Mouse (Mus musculus) midbrain, postnatal 0 days (tissue): ENCODE data around the gene Nacad. TPM values are rescaled to one million over a fixed set of nuclear protein-coding genes. Genes with fewer than 3 reads are reported as not detected.
"Not testable (repeated sequence)": the region's sequence is repeated elsewhere in the genome, so short reads cannot be mapped to it uniquely, and the experiment has no call there.

Experiments used
- ATAC-seq: fragments of 200-750 bp; cut with Nextera tagmentation; 2 replicates; pipeline ENCODE4 v1.8.0; 2017; ENCODE audit warnings: moderate number of reproducible peaks, mild to moderate bottlenecking, moderate TSS enrichment, moderate library complexity; ENCODE audit not compliant: low FRiP score
- DNase-seq: peaks from one replicate; pipeline ENCODE4 v3.0.0-alpha.2; 2015; ENCODE audit warnings: low spot score
- H3K27ac ChIP-seq: fragments of 300-500 bp; sonication (generic); 2 replicates; pipeline ENCODE4 v1.5.1; 2014; ENCODE audit warnings: low read depth, mild to moderate bottlenecking, low read length, mixed read lengths
- H3K27me3 ChIP-seq: fragments of 300-500 bp; sonication (generic); 2 replicates; pipeline ENCODE4 v1.6.1; 2014; ENCODE audit warnings: low read length, control low read depth, mixed read lengths; ENCODE audit not compliant: insufficient read depth
- H3K36me3 ChIP-seq: fragments of 300-500 bp; sonication (generic); 2 replicates; pipeline ENCODE4 v1.6.1; 2014; ENCODE audit warnings: low read length, control low read depth, mixed read lengths; ENCODE audit not compliant: insufficient read depth
- H3K4me1 ChIP-seq: fragments of 300-500 bp; sonication (generic); 2 replicates; pipeline ENCODE4 v1.6.1; 2014; ENCODE audit warnings: mild to moderate bottlenecking, control low read depth, antibody characterized with exemption, low read length, mixed read lengths; ENCODE audit not compliant: insufficient read depth
- H3K4me2 ChIP-seq: fragments of 300-500 bp; sonication (generic); 2 replicates; pipeline ENCODE4 v1.6.1; 2014; ENCODE audit warnings: low read depth, mild to moderate bottlenecking, low read length, mixed read lengths; ENCODE audit not compliant: poor library complexity, severe bottlenecking
- H3K4me3 ChIP-seq: fragments of 300-500 bp; sonication (generic); 2 replicates; pipeline ENCODE4 v1.5.1; 2014; ENCODE audit warnings: low read depth, mild to moderate bottlenecking, low read length, moderate library complexity
- H3K9ac ChIP-seq: fragments of 300-500 bp; sonication (generic); replicated peaks from 2 replicates; pipeline ENCODE4 v1.6.1; 2014; ENCODE audit warnings: mild to moderate bottlenecking, low read length, moderate library complexity, mixed read lengths; ENCODE audit not compliant: poor library complexity, severe bottlenecking
- H3K9me3 ChIP-seq: fragments of 300-500 bp; sonication (generic); 2 replicates; pipeline ENCODE4 v1.6.1; 2016; ENCODE audit warnings: low read length, control low read depth
- CTCF ChIP-seq: IDR thresholded peaks from 2 replicates; pipeline ENCODE4 v1.5.1; 2016; ENCODE audit warnings: antibody characterized with exemption, mild to moderate bottlenecking
- WGBS: fragments of 180-500 bp; shearing (Covaris S2); extraction: QIAGEN DNeasy Blood & Tissue Kit; methylation state at CpG from one replicate; pipeline ENCODE4 v1.1.7; 2014; 5-methylcytosine and 5-hydroxymethylcytosine counted together
- polyA plus RNA-seq: library from polyadenylated mRNA; unstranded; fragments of >200 nt; fragmentation: Nextera tagmentation; extraction: Ambion mirVana; gene quantifications from 2 replicates; pipeline ENCODE4 v1.2.1, GENCODE M21; 2015
- total RNA-seq: library from RNA; depleted of rRNA; stranded (reverse); fragments of >200 nt; gene quantifications from 2 replicates; pipeline ENCODE4 v1.2.3, GENCODE M21; 2014; rRNA removed

The Nacad gene
- total RNA-seq (86.9 and 92.3 TPM in 2 replicates), polyA plus RNA-seq (67.6 and 68.0 TPM in 2 replicates)

DNA sequence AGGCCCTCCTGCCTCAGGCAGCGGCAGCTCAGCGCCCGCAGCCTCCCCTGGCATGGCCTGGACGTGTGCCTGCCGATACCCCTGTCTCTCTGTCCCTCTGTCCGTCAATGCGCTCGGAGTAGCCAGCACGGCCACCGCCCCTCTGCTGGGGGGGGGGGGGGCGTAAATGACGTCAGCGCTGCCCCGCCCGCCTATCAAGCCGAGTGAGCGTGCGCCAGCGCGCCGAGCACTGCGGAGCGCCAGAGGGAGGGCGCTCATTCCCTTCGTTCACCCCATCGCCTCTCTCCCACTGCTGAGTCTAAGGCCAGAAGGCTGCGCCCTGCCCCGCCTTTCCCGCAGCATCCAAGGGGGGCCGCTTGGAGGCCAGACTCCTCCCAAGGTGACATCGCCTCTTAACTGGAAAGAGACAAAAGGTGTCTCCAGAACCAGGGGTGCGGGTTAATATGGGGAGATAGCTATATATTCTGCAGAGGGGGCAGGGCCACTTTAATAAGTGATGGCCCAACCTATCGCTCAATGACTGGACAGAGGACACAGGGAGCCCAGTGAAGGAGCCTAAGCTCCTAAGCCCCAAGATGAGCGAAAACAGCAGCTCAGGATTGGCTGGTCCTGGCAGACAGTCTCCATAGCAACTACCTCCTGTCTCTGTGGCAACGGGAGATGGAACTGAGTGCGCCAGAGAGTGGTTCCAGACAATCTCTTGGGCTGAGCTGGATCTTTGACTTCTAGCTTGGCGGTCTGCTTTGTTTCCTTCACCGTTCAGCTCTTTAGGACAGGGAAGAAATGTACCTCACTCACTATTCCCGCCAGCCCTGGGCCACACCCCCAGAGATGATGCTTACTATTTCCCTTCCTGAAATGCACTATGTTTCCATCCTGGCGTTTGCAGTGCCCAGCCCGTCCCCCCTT, at the start of gene Nacad:
Nacad (minus strand) TSS at position 563 of the 909 bp plus-strand sequence.
- DNase-seq (peak; percentile 96), ATAC-seq (peak; percentile 92)
- Histone ChIP-seq H3K9me3 (no peaks in the 10 kb centered on the region), H3K36me3 (peaks cover 20% of the 10 kb centered on the region), H3K4me1 (peaks cover 20% of the 10 kb centered on the region), H3K27ac (peak within 1 kb of the TSS; percentile 96), H3K9ac (peak within 1 kb of the TSS; percentile 92), H3K4me3 (peak within 1 kb of the TSS; percentile 66), H3K4me2 (peak within 1 kb of the TSS; percentile 87), H3K27me3 (no peaks in the 10 kb centered on the region)
- peak; percentile 49 for TF ChIP-seq CTCF
- 1% methylated on average over 26 of the region's 41 CpGs for WGBS

DNA sequence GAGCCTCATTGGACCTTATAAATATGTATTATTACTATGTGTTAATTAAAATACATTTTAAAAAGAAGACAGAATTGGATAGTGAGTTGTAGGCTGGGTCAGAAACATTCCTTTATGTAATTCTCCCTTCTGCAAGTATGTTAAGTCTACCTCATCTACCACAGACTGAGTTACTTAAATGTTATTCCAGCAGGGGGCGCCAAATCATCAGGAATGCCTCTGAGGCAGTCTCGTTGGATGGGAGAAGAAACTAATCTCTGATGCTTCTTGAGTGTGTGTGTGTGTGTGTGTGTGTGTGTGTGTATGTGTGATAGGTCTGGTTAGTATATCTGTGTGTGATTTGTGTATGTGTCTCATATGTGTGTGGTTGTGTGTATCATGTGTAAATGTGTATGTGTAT, 49.0 kb upstream of the Nacad start:
- no peaks in the 10 kb centered on the region for H3K9me3 ChIP-seq
- ATAC-seq = peak; percentile 78
- TF ChIP-seq CTCF = peak; percentile 99
- H3K36me3 ChIP-seq = no peaks in the 10 kb centered on the region
- no peak overlapping the region for H3K27ac ChIP-seq
- no peak overlapping the region for H3K9ac ChIP-seq
- H3K4me2 ChIP-seq = no peak overlapping the region
- 2% methylated on average over 2 of the region's 2 CpGs for WGBS
- H3K4me3 ChIP-seq = no peak overlapping the region
- 0 out of 2 replicates have a peak, but pooled peaks cover 2% of the 10 kb centered on the region for H3K4me1 ChIP-seq
- peak; percentile 96 for DNase-seq
- no peaks in the 10 kb centered on the region for H3K27me3 ChIP-seq

DNA sequence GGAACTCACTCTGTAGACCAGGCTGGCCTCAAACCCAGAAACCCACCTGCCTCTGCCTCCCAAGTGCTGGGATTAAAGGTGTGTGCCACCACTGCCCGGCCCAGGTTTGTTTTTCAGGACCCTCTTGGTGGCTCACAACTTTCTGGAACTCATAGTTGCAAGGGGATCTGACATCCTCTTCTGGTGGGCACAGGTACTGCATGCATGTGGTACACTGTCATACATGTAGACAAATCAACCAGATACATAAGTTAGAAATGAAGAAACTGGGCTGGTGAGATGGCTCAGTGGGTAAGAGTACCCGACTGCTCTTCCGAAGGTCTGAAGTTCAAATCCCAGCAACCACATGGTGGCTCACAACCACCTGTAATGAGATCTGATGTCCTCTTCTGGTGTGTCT, 47.1 kb upstream of the Nacad start:
- not testable (repeated sequence) for DNase-seq, H3K9me3 ChIP-seq, H3K4me1 ChIP-seq, H3K4me2 ChIP-seq, H3K27ac ChIP-seq, H3K4me3 ChIP-seq, H3K9ac ChIP-seq, H3K36me3 ChIP-seq, H3K27me3 ChIP-seq, ATAC-seq
- peak; percentile 53 for TF ChIP-seq CTCF
- 77% methylated on average over 3 of the region's 3 CpGs for WGBS

DNA sequence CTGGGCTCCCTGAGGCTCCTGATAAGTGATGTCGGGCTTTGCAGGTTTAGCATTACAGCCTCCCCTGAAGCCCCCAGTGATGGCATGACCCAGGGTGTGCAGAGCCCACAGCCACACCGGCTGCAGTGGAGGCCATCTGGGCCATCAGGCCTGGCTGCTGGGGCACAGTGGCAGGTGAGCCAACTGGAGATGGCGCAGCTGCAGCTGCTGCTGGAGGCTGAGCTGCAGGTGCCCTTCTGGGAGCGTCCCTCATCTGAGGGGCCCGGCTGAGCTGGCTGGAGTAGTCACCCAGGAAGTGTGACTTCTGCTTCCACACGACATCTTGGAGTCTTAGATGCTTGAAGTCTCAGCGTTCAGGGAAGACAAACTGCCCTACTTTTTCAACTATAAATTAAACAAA, 44.7 kb upstream of the Nacad start:
- TF ChIP-seq CTCF = no peak
- WGBS = 73% methylated on average over 7 of the region's 7 CpGs
- Histone ChIP-seq H3K4me1 (no peaks in the 10 kb centered on the region), H3K9me3 (no peaks in the 10 kb centered on the region), H3K9ac (no peak overlapping the region), H3K27ac (no peak overlapping the region), H3K36me3 (no peaks in the 10 kb centered on the region), H3K4me2 (no peak overlapping the region), H3K4me3 (no peak overlapping the region), H3K27me3 (no peaks in the 10 kb centered on the region)
- DNase-seq (no peak), ATAC-seq (no peak)

DNA sequence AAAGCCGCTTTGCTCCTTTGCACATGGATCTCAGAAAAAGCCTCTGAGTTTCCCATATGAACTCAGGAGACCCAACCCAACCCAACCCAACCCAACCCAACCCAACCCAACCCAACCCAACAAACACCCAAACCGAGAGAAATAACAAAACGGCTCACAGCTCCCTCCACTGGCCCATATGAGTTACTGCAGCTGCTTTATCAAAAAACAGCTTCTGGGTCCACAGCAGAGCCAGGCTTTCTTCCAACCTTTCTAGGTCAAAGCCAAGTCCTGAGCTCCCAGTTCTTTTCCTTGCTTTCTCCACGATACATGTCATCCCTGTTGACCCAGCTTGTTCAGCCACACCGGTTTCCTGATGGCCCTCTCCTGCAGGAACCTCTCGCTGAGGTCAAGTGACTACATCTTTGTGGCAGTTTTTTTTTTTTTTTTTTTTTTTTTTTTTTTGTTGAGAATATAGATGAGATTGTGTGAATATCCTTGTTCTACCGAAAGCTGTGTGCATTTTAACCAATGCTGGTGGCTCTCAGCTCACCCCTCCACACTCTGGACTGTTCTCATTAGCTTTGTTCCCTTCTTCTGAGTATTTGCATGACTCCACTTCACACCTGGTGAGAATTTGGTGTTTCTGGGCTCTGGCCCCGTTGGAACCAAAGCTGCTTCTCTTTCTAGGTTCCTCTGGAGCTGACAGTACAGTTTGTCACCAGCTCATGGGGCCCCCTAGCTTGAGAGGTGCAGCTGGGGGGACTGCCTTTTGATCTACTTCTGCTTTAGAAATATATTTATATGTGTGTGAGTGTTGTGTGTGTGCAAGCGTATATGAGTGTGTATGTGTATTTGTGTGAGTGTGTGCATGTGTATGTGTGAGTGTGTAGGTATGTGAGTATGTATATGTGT, 42.2 kb upstream of the Nacad start:
- H3K27ac ChIP-seq = no peak overlapping the region
- no peaks in the 10 kb centered on the region for H3K36me3 ChIP-seq
- DNase-seq = no peak
- H3K9me3 ChIP-seq = no peaks in the 10 kb centered on the region
- TF ChIP-seq CTCF = peak; percentile 33; the same call in 1 of the 2 replicates
- H3K4me1 ChIP-seq = no peaks in the 10 kb centered on the region
- H3K4me2 ChIP-seq = no peak overlapping the region
- no peak for ATAC-seq
- WGBS = 64% methylated on average over 9 of the region's 9 CpGs
- no peak overlapping the region for H3K9ac ChIP-seq
- no peak overlapping the region for H3K4me3 ChIP-seq
- no peaks in the 10 kb centered on the region for H3K27me3 ChIP-seq
